Mouse (Mus musculus): Measurements from ENCODE around the gene Bbof1.

- TF ChIP-seq POLR2A (IDR thresholded peaks at IDR 0.05; ENCODE audit: borderline replicate concordance, control insufficient read depth, low read depth, low read length) (no peak), CTCF (IDR thresholded peaks at IDR 0.05; ENCODE audit: control insufficient read depth, insufficient read depth, low read length) (no peak)
These were observed 8.2 kb upstream of the Bbof1 start for GRCm38 (mm10) chr12:84400653-84401052.
